Mouse (Mus musculus): ENCODE results near the gene Ptpn22. TPM values are rescaled to one million over a fixed set of nuclear protein-coding genes. Genes with fewer than 3 reads are reported as not detected.
A peak's percentile ranks its signal among the peaks of the same experiment; 100 is the strongest.
"Not testable (repeated sequence)": the region's sequence is repeated elsewhere in the genome, so short reads cannot be mapped to it uniquely, and the experiment has no call there.

Gene Ptpn22
- total RNA-seq (2014; rRNA removed) (0.19 and 0.46 TPM in 2 replicates), polyA plus RNA-seq (2015; fragmentation: Nextera tagmentation; extraction: Ambion mirVana) (0.43 and 0.46 TPM in 2 replicates)

DNA sequence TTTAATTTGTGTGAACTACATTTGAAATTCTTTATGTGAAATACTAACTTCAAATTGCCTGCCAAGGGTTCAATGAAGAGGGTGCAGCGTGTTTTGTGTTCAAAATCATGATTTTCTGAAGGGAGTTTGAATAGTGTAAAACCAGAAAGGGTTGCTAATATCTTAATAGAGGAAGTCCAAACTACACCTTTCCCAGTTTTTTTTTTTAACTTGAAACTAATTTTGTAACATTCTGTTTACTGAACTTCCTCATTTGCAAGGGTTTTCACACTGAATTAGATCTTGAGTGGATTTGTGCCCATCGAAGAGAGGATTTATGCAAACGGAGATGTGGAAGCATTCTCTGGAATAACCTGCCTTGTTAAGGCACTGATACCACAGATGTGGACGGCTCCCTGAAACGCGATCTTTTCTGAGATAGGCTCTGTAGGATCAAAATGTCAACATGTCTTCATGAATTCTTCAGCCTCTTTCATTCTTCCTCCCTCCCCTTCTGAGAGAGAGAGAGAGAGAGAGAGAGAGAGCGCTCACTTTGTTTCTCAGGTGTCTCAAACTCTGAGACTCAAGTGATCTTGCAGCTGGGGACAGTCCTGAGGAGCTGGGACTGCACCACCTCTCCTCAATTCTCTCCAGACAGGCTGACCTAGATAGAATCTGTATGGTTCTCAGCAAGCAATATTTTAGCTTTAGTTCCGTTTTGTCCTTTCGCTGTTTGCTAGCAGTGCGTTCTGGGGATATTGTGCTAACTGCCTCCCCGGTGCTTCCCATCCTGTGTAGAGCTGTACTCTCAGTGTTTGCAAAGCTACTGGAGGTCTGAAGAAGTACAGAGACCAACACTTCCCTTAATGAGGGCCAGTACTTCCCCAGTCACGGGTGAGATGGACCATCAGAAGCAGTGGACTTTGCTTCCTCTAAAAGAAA lies at the start of gene Ptpn22:
TSS of gene Ptpn22 (plus strand) at position 915 of the 921 bp plus-strand sequence.
- Histone ChIP-seq H3K4me1 (ENCODE audit: insufficient read depth) (no peaks in the 10 kb centered on the region), H3K9ac (no peak within 1 kb of the TSS), H3K27me3 (ENCODE audit: insufficient read depth, low read length) (no peaks in the 10 kb centered on the region), H3K27ac (ENCODE audit: low read depth, low read length) (no peak within 1 kb of the TSS), H3K4me3 (ENCODE audit: low read depth, low read length) (no peak within 1 kb of the TSS), H3K4me2 (ENCODE audit: low read depth) (no peak within 1 kb of the TSS), H3K9me3 (ENCODE audit: low read length) (no peaks in the 10 kb centered on the region), H3K36me3 (ENCODE audit: insufficient read depth) (no peaks in the 10 kb centered on the region)
- ATAC-seq (no peak), DNase-seq (no peak)
- whole genome bisulfite sequencing: 72% methylated on average over 12 of the region's 12 CpGs
- no peak for TF ChIP-seq CTCF (IDR thresholded peaks at IDR 0.05; ENCODE audit: low read depth)

DNA sequence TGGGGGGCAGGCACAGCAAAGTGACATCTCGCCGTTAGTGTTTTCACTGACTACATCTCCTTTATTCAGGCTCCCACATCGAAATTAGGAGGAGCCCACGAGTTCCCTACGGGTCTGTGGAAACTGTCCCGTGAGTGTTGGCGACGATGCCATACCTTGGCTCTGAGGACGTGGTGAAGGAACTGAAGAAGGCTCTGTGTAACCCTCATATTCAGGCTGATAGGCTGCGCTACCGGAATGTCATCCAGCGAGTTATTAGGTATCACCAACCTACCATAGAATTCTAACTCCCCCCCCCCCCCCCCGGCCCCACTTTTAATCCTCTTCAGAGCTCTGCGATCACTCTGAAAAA lies 49.8 kb upstream of the Ptpn22 start:
- no peaks in the 10 kb centered on the region for H3K9me3 ChIP-seq (ENCODE audit: low read length)
- H3K4me1 ChIP-seq (ENCODE audit: insufficient read depth): 0 out of 2 replicates have a peak, but pooled peaks cover 7% of the 10 kb centered on the region
- H3K4me3 ChIP-seq (ENCODE audit: low read depth, low read length): peak overlapping the region; percentile 83
- no peak for TF ChIP-seq CTCF (IDR thresholded peaks at IDR 0.05; ENCODE audit: low read depth)
- WGBS: under 1% methylated on average over 14 of the region's 14 CpGs
- no peak for DNase-seq
- peak overlapping the region; percentile 71 for H3K4me2 ChIP-seq (ENCODE audit: low read depth)
- H3K9ac ChIP-seq: peak overlapping the region; percentile 86
- peaks cover 7% of the 10 kb centered on the region for H3K36me3 ChIP-seq (ENCODE audit: insufficient read depth)
- H3K27ac ChIP-seq (ENCODE audit: low read depth, low read length): peak overlapping the region; percentile 94
- peak; percentile 40; the same call in 1 of the 2 replicates for ATAC-seq
- H3K27me3 ChIP-seq (ENCODE audit: insufficient read depth, low read length): no peaks in the 10 kb centered on the region

DNA sequence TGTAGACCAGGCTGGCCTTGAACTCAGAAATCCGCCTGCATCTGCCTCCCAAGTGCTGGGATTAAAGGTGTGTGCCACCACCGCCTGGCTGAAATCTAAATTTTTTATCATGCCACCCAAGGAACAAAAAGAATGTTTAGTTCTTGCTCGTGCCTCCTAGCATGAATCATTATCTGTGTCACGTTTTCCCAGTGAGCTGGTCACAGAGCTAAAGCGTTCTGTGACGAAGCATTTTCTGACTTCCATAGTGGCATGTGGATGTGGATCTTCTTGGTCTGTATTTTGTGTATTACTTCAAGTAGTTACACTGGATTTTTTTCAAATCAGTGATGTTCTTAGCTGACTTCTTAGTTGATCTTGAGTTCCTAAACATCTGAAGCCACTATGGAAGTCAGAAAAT lies 48.6 kb upstream of the Ptpn22 start:
- 91% methylated on average over 6 of the region's 6 CpGs for WGBS

DNA sequence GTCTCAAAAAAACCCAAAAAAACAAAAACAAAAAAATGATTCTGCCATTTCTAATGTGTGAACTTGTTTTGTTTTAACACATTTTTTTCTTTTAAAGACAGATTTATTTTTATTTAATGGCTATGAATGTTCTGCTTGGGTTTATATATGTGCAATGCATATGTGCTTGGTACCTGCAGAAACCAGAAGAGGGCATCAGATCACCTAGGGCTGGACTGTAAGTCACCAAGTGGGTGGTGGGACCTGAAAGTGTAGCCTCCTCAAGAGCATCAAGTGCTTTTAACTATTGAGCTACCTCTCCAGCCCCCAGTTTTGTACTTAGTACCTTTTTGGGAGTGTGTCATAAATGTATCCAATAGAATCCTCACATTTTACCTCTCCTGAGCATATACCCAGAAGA lies 32.0 kb upstream of the Ptpn22 start:
- H3K4me1 ChIP-seq (ENCODE audit: insufficient read depth): no peaks in the 10 kb centered on the region
- peaks cover 3% of the 10 kb centered on the region; the same call in 1 of the 2 replicates for H3K36me3 ChIP-seq (ENCODE audit: insufficient read depth)
- H3K9me3 ChIP-seq (ENCODE audit: low read length): no peaks in the 10 kb centered on the region
- ATAC-seq (no peak), DNase-seq (no peak)
- no peaks in the 10 kb centered on the region for H3K27me3 ChIP-seq (ENCODE audit: insufficient read depth, low read length)
- no peak for TF ChIP-seq CTCF (IDR thresholded peaks at IDR 0.05; ENCODE audit: low read depth)
- no peak overlapping the region for H3K27ac ChIP-seq (ENCODE audit: low read depth, low read length)
- no peak overlapping the region for H3K4me2 ChIP-seq (ENCODE audit: low read depth)
- no peak overlapping the region for H3K4me3 ChIP-seq (ENCODE audit: low read depth, low read length)
- no peak overlapping the region for H3K9ac ChIP-seq

More for the DNA sequence above, 48.6 kb upstream of the Ptpn22 start:
- TF ChIP-seq CTCF (IDR thresholded peaks at IDR 0.05; ENCODE audit: low read depth): no peak
- Histone ChIP-seq H3K4me2 (ENCODE audit: low read depth) (no peak overlapping the region), H3K9ac (no peak overlapping the region), H3K4me1 (ENCODE audit: insufficient read depth) (0 out of 2 replicates have a peak, but pooled peaks cover 7% of the 10 kb centered on the region), H3K36me3 (ENCODE audit: insufficient read depth) (peaks cover 12% of the 10 kb centered on the region; the same call in 1 of the 2 replicates), H3K27me3 (ENCODE audit: insufficient read depth, low read length) (no peaks in the 10 kb centered on the region), H3K4me3 (ENCODE audit: low read depth, low read length) (no peak overlapping the region), H3K9me3 (ENCODE audit: low read length) (no peaks in the 10 kb centered on the region), H3K27ac (ENCODE audit: low read depth, low read length) (no peak overlapping the region)
- ATAC-seq (no peak), DNase-seq (no peak)

DNA sequence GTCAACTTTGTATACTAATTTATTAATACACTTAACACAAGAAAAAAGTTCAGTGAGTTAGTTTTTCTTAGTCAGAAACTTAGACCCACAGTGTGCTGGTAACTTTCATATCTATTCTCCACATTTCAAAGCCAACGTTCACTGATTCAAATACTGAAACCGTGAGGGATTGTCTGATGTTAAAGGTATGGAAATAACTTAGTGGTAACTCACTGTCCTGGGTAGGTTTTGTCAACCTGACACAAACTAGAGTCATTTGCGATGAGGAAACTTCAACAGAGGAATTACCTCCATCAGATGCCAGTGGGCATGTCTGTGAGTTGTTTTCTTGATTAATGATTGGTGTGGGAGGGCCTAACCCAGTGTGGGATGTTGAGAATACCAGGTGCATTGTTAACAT lies 30.6 kb upstream of the Ptpn22 start:
- WGBS: 93% methylated on average over 3 of the region's 3 CpGs
- Histone ChIP-seq H3K4me3 (ENCODE audit: low read depth, low read length) (no peak overlapping the region), H3K27me3 (ENCODE audit: insufficient read depth, low read length) (no peaks in the 10 kb centered on the region), H3K9me3 (ENCODE audit: low read length) (no peaks in the 10 kb centered on the region), H3K9ac (no peak overlapping the region), H3K4me1 (ENCODE audit: insufficient read depth) (no peaks in the 10 kb centered on the region), H3K27ac (ENCODE audit: low read depth, low read length) (no peak overlapping the region), H3K4me2 (ENCODE audit: low read depth) (no peak overlapping the region), H3K36me3 (ENCODE audit: insufficient read depth) (no peaks in the 10 kb centered on the region)
- no peak for DNase-seq
- TF ChIP-seq CTCF (IDR thresholded peaks at IDR 0.05; ENCODE audit: low read depth): no peak
- no peak for ATAC-seq

DNA sequence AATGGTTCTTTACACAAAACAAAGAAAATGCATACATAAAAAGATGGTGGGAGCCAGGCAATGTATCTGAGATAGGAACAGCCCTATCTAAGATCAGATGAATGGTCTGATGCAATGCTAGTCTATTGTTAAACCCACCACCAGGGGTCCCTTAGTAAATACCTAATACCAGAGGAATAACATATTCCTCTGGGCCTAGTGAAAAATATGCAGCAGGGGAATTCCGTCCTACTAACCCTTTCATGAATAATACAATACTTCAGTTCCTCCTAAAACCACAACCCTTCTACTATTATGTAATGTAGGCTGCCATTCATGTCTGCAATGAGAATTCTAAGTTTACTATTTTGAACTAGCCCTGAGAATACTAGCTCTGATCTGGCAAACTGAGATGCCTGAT lies 28.9 kb upstream of the Ptpn22 start:
- not testable (repeated sequence) for H3K27me3 ChIP-seq (ENCODE audit: insufficient read depth, low read length); DNase-seq; H3K4me2 ChIP-seq (ENCODE audit: low read depth); H3K27ac ChIP-seq (ENCODE audit: low read depth, low read length); H3K36me3 ChIP-seq (ENCODE audit: insufficient read depth); H3K4me1 ChIP-seq (ENCODE audit: insufficient read depth); H3K4me3 ChIP-seq (ENCODE audit: low read depth, low read length); ATAC-seq; H3K9me3 ChIP-seq (ENCODE audit: low read length); H3K9ac ChIP-seq
- TF ChIP-seq CTCF (IDR thresholded peaks at IDR 0.05; ENCODE audit: low read depth): peak; percentile 37
- WGBS: 39% methylated on average over 1 of the region's 1 CpGs

DNA sequence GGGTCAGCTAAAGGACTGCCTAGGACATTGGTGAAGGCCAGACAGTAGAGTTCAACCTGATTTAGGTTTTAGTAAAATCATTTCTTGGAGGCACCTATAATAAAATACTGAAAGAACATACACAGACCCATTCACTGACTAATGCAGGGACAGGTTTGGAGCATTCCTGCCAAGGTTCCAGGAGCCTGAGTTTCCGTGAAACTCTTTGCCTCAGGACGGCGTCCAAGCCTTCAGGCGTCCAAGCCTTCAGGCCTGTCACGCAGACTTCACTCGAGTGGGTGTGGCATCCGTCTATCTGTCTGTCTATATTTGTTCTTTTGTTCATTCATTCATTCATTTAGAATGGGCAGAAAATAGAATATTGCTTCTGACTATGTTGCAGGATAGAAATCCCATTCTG lies 28.4 kb upstream of the Ptpn22 start:
- H3K4me2 ChIP-seq (ENCODE audit: low read depth): no peak overlapping the region
- no peaks in the 10 kb centered on the region for H3K9me3 ChIP-seq (ENCODE audit: low read length)
- ATAC-seq (no peak), DNase-seq (no peak)
- WGBS: 75% methylated on average over 7 of the region's 7 CpGs
- H3K36me3 ChIP-seq (ENCODE audit: insufficient read depth): no peaks in the 10 kb centered on the region
- no peak overlapping the region for H3K27ac ChIP-seq (ENCODE audit: low read depth, low read length)
- H3K27me3 ChIP-seq (ENCODE audit: insufficient read depth, low read length): no peaks in the 10 kb centered on the region
- no peak overlapping the region for H3K9ac ChIP-seq
- no peak for TF ChIP-seq CTCF (IDR thresholded peaks at IDR 0.05; ENCODE audit: low read depth)
- no peaks in the 10 kb centered on the region for H3K4me1 ChIP-seq (ENCODE audit: insufficient read depth)
- no peak overlapping the region for H3K4me3 ChIP-seq (ENCODE audit: low read depth, low read length)

Data from forebrain, postnatal 0 days (tissue).